ENCODE assay signal across 10 mouse cellular contexts in the genomic region with DNA sequence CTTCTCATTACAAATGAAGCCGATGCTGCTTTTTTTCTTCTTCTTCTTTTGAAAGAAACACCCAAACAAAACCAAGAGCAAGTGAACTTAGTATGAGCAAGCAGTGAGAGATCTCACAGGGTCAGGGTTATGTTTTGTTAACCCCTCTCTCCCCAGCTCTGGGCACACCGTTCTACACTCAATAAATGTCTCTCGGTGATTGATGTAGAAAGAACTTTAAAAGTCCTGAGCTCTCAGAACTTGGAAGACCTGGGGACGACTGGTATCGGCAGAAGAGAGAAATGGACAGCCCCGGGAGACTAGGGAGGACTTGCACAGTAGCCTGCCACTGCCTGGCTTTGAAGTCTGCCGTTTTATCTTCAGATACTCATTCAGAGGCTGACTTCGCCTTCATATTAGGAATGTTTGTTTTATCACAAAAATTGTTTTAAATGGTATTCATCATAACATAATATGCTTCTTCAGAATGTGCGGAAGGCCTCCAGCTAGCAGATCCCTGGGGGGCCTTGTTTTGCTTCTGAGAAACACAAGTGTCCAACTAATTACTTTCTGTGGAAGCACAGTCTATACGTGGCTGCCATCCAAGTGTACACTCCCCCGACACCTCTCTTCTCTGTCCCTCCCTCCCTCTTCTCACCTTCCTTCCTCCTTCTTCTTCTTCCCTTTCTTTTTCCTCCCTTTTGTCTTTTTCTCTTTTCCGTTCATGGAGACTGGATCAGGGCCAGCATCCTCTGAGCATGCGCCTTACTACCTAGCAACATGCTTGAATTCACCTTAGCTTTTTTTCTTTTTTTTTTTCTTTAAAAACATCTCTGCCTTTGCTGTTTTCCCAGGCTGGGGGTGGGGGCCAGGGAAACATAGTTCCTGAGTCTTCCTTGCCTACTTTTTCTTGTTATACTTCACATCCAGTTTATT.
DNase-seq lines count a peak whose midpoint lies in the region; ATAC-seq lines count a peak whose summit lies in the region.
"Had no signal": no experiment of that assay in that cellular context is flagged by ENCODE, and none has a peak within 500 bp of the region (broad histone marks: within the 10 kb centered on the region; RNA-seq: fewer than 3 reads in every experiment).

No protein-coding gene starts in this region.

- 0 out of 2 replicates have a peak, but pooled peaks cover 2% of the 10 kb centered on the region for H3K9me3 ChIP-seq in forebrain, embryonic 14.5 days (replicated peaks; ENCODE audit: control insufficient read depth, low read length)
- no peaks in the 10 kb centered on the region for H3K9me3 ChIP-seq in forebrain, embryonic 10.5 days
- H3K9me3 ChIP-seq in kidney, embryonic 14.5 days (ENCODE audit: control insufficient read depth, low read length): peaks cover 3% of the 10 kb centered on the region; the same call in 1 of the 2 replicates
- H3K9me3 ChIP-seq: lung, embryonic 15.5 days had no signal

- no peak overlapping the region for H3K4me3 ChIP-seq in forebrain, embryonic 14.5 days (ENCODE audit: low read depth, low read length)
- no peak overlapping the region for H3K4me3 ChIP-seq in forebrain, embryonic 10.5 days
- no peak overlapping the region for H3K4me3 ChIP-seq in kidney, embryonic 14.5 days (ENCODE audit: low read length)
- H3K4me3 ChIP-seq: lung, embryonic 15.5 days had no signal

- ATAC-seq in forebrain, embryonic 14.5 days: no peak
- ATAC-seq in kidney, embryonic 14.5 days (ENCODE audit: low FRiP score, low TSS enrichment): peak; percentile 43; the same call in 1 of the 2 replicates
- ATAC-seq: CD4-positive, CD25-positive, alpha-beta regulatory T cell, adult 4 months had no signal

- no peak overlapping the region for H3K9ac ChIP-seq in forebrain, embryonic 14.5 days (ENCODE audit: low read length)
- H3K9ac ChIP-seq in kidney, embryonic 14.5 days (ENCODE audit: low read depth, low read length): no peak overlapping the region
- H3K9ac ChIP-seq: lung, embryonic 15.5 days had no signal

- H3K27me3 ChIP-seq in forebrain, embryonic 14.5 days (replicated peaks; ENCODE audit: control insufficient read depth, insufficient read depth, low read length): no peaks in the 10 kb centered on the region
- no peaks in the 10 kb centered on the region for H3K27me3 ChIP-seq in forebrain, embryonic 10.5 days (ENCODE audit: poor library complexity, severe bottlenecking)
- H3K27me3 ChIP-seq in kidney, embryonic 14.5 days (ENCODE audit: control insufficient read depth, insufficient read depth, low read length): no peaks in the 10 kb centered on the region
- H3K27me3 ChIP-seq: lung, embryonic 15.5 days had no signal

- DNase-seq in forebrain, embryonic 14.5 days (ENCODE audit: low spot score): peak; percentile 46
- no peak for DNase-seq in forebrain, embryonic 10.5 days (ENCODE audit: extremely low spot score, low spot score)
- DNase-seq in kidney, adult 18-20 months: no peak
- DNase-seq in right cerebral cortex, postnatal 14 days: peak; percentile 7
- no peak for DNase-seq in right cerebral cortex, adult 18-20 months
- DNase-seq in yolk sac, embryonic 10.5 days (ENCODE audit: low spot score): peak; percentile 11
- DNase-seq in thymus, postnatal 25 days: no peak

- no peak overlapping the region for H3K27ac ChIP-seq in forebrain, embryonic 14.5 days (ENCODE audit: low read depth, low read length)
- no peak overlapping the region for H3K27ac ChIP-seq in forebrain, embryonic 10.5 days
- H3K27ac ChIP-seq in kidney, embryonic 14.5 days (ENCODE audit: low read depth, low read length): no peak overlapping the region
- H3K27ac ChIP-seq: lung, embryonic 15.5 days had no signal

- peaks cover 5% of the 10 kb centered on the region; the same call in 1 of the 2 replicates for H3K4me1 ChIP-seq in forebrain, embryonic 14.5 days (ENCODE audit: control insufficient read depth, insufficient read depth, low read length)
- peaks cover 8% of the 10 kb centered on the region; the same call in 1 of the 2 replicates for H3K4me1 ChIP-seq in forebrain, embryonic 10.5 days
- peaks cover 5% of the 10 kb centered on the region; the same call in 1 of the 2 replicates for H3K4me1 ChIP-seq in kidney, embryonic 14.5 days (ENCODE audit: control insufficient read depth, insufficient read depth, low read length)
- H3K4me1 ChIP-seq: lung, embryonic 15.5 days had no signal

- 41% methylated on average over 13 of the region's 13 CpGs for WGBS in forebrain, embryonic 14.5 days
- WGBS in forebrain, embryonic 10.5 days: 72% methylated on average over 13 of the region's 13 CpGs
- 18% methylated on average over 13 of the region's 13 CpGs for WGBS in kidney, embryonic 14.5 days

- H3K36me3 ChIP-seq in forebrain, embryonic 14.5 days (ENCODE audit: control insufficient read depth, insufficient read depth, low read length): no peaks in the 10 kb centered on the region
- H3K36me3 ChIP-seq in forebrain, embryonic 10.5 days (replicated peaks): no peaks in the 10 kb centered on the region
- H3K36me3 ChIP-seq in kidney, embryonic 14.5 days (ENCODE audit: control insufficient read depth, insufficient read depth, low read length): no peaks in the 10 kb centered on the region
- H3K36me3 ChIP-seq: lung, embryonic 15.5 days had no signal

- peak overlapping the region; percentile 21; the same call in 1 of the 2 replicates for H3K4me2 ChIP-seq in forebrain, embryonic 14.5 days (ENCODE audit: low read length)
- no peak overlapping the region; the same call in 1 of the 2 replicates for H3K4me2 ChIP-seq in kidney, embryonic 14.5 days (replicated peaks; ENCODE audit: low read depth, low read length)
- H3K4me2 ChIP-seq: lung, embryonic 15.5 days had no signal

Comparison
In these comparisons a context has a peak if more than half of its experiments do, and no peak if none do; other contexts are left out.
1. DNase-seq: peak in forebrain, embryonic 14.5 days (single experiment), right cerebral cortex, postnatal 14 days (single experiment) and yolk sac, embryonic 10.5 days (single experiment); none in forebrain, embryonic 10.5 days (single experiment), kidney, adult 18-20 months (single experiment), right cerebral cortex, adult 18-20 months (single experiment) and thymus, postnatal 25 days (single experiment).